Mouse (Mus musculus) layer of hippocampus, adult 9-11 months (tissue): ENCODE results near the gene Spesp1.

Experiments used
- DNase-seq: peaks from one replicate; pipeline ENCODE4 v3.0.0; 2022

Gene Spesp1

GRCm38 (mm10) chr9:62281991-62282390 is at the start of gene Spesp1:
Gene Spesp1, minus strand, starts transcription at chr9:62282208.
- no peak for DNase-seq

GRCm38 (mm10) chr9:62325965-62326364 is 44.0 kb upstream of the Spesp1 start:
- DNase-seq, result no peak

GRCm38 (mm10) chr9:62323816-62324215 is 41.8 kb upstream of the Spesp1 start:
- DNase-seq, result no peak

- DNase-seq, result no peak
Observed at GRCm38 (mm10) chr9:62318729-62319128, 36.7 kb upstream of the Spesp1 start.

GRCm38 (mm10) chr9:62315556-62315955 is 33.5 kb upstream of the Spesp1 start:
- peak; percentile 56 for DNase-seq

GRCm38 (mm10) chr9:62296891-62297290 is 14.9 kb upstream of the Spesp1 start:
- no peak for DNase-seq

GRCm38 (mm10) chr9:62295006-62295698 is 13.1 kb upstream of the Spesp1 start:
- peak; percentile 84 for DNase-seq

- no peak for DNase-seq
Observed at GRCm38 (mm10) chr9:62287633-62288025, 5.6 kb upstream of the Spesp1 start.

- DNase-seq, result peak; percentile 56
Observed at GRCm38 (mm10) chr9:62286967-62287632, 5.1 kb upstream of the Spesp1 start.

GRCm38 (mm10) chr9:62284266-62284665 is 2.3 kb upstream of the Spesp1 start:
- peak; percentile 85 for DNase-seq

- DNase-seq, result no peak
Observed at GRCm38 (mm10) chr9:62276899-62277298, 5.1 kb downstream of the Spesp1 start.

- no peak for DNase-seq
Observed at GRCm38 (mm10) chr9:62270775-62271399, 11.1 kb downstream of the Spesp1 start.

GRCm38 (mm10) chr9:62269161-62269560 is 12.8 kb downstream of the Spesp1 start:
- DNase-seq, result no peak

- no peak for DNase-seq
Observed at GRCm38 (mm10) chr9:62265278-62265677, 16.7 kb downstream of the Spesp1 start.

GRCm38 (mm10) chr9:62263652-62264051 is 18.4 kb downstream of the Spesp1 start:
- DNase-seq, result no peak

- DNase-seq, result no peak
Observed at GRCm38 (mm10) chr9:62261406-62261805, 20.6 kb downstream of the Spesp1 start.

- DNase-seq, result no peak
Observed at GRCm38 (mm10) chr9:62261006-62261405, 21.0 kb downstream of the Spesp1 start.

GRCm38 (mm10) chr9:62258005-62258404 is 24.0 kb downstream of the Spesp1 start:
- peak; percentile 42 for DNase-seq

GRCm38 (mm10) chr9:62255896-62256576 is 26.0 kb downstream of the Spesp1 start:
- DNase-seq, result no peak

GRCm38 (mm10) chr9:62253736-62254443 is 28.1 kb downstream of the Spesp1 start:
- DNase-seq, result no peak

- DNase-seq, result no peak
Observed at GRCm38 (mm10) chr9:62250296-62250695, 31.7 kb downstream of the Spesp1 start.

GRCm38 (mm10) chr9:62246380-62246942 is 35.5 kb downstream of the Spesp1 start:
- DNase-seq, result no peak
